Mouse (Mus musculus) intestine, embryonic 16.5 days (tissue): ENCODE data around the gene Bcar3. TPM values are rescaled to one million over a fixed set of nuclear protein-coding genes. Genes with fewer than 3 reads are reported as not detected.
A peak's percentile ranks its signal among the peaks of the same experiment; 100 is the strongest.

Experiments used
- ATAC-seq: fragments of 200-750 bp; cut with Nextera tagmentation; 2 replicates; pipeline ENCODE4 v1.8.0; 2017; ENCODE audit warnings: moderate TSS enrichment, moderate library complexity
- H3K27ac ChIP-seq: fragments of 300-500 bp; sonication (generic); 2 replicates; pipeline ENCODE4 v1.5.1; 2014; ENCODE audit warnings: mild to moderate bottlenecking, low read length
- H3K27me3 ChIP-seq: fragments of 300-500 bp; sonication (generic); replicated peaks from 2 replicates; pipeline ENCODE4 v1.6.1; 2014; ENCODE audit warnings: low read length, control low read depth, mixed read lengths; ENCODE audit not compliant: control insufficient read depth, insufficient read depth
- H3K36me3 ChIP-seq: fragments of 300-500 bp; sonication (generic); 2 replicates; pipeline ENCODE4 v1.6.1; 2014; ENCODE audit warnings: low read length, control low read depth; ENCODE audit not compliant: control insufficient read depth, insufficient read depth
- H3K4me1 ChIP-seq: fragments of 300-500 bp; sonication (generic); 2 replicates; pipeline ENCODE4 v1.6.1; 2014; ENCODE audit warnings: low read length, control low read depth, mixed read lengths; ENCODE audit not compliant: control insufficient read depth, insufficient read depth
- H3K4me2 ChIP-seq: fragments of 300-500 bp; sonication (generic); 2 replicates; pipeline ENCODE4 v1.6.1; 2014; ENCODE audit warnings: low read depth, low read length, control low read depth
- H3K4me3 ChIP-seq: fragments of 300-500 bp; sonication (generic); 2 replicates; pipeline ENCODE4 v1.5.1; 2014; ENCODE audit warnings: mild to moderate bottlenecking, low read length
- H3K9ac ChIP-seq: fragments of 300-500 bp; sonication (generic); 2 replicates; pipeline ENCODE4 v1.6.1; 2014; ENCODE audit warnings: low read depth, low read length
- H3K9me3 ChIP-seq: fragments of 300-500 bp; sonication (generic); 2 replicates; pipeline ENCODE4 v1.6.1; 2016; ENCODE audit warnings: low read length, control low read depth; ENCODE audit not compliant: control insufficient read depth
- WGBS: fragments of 180-500 bp; shearing (Covaris S2); extraction: QIAGEN DNeasy Blood & Tissue Kit; methylation state at CpG from one replicate; pipeline ENCODE4 v1.1.7; 2014; 5-methylcytosine and 5-hydroxymethylcytosine counted together
- polyA plus RNA-seq: library from polyadenylated mRNA; unstranded; fragments of >200 nt; fragmentation: Nextera tagmentation; extraction: Ambion mirVana; gene quantifications from 2 replicates; pipeline ENCODE4 v1.2.1, GENCODE M21; 2015

The Bcar3 gene
- polyA plus RNA-seq, 1 experiment from 2014 or later: 23.7 TPM

DNA sequence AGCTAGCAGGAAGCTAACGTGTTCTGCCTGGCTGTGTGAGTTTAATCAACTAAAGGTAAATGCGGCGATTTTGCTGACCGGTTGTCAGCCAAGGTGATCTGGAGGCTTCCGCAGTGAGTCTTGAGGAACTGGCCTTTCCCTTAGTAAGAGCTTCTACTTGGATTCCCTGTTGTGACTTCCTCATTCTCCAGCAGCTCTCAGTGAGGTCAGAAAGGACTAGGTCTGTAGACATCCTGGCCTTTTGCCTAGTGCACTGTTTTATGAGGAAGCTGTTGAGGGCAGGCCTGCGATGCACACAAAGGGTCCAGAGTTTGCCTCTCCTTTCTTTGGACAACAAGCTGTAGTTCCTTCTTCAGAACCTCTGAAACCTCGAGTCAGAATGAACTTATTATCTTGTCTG lies 3.2 kb upstream of the Bcar3 start:
- peak overlapping the region; percentile 74 for H3K27ac ChIP-seq
- H3K4me3 ChIP-seq: no peak overlapping the region
- no peaks in the 10 kb centered on the region for H3K27me3 ChIP-seq
- no peak for ATAC-seq
- H3K9ac ChIP-seq: no peak overlapping the region
- H3K4me1 ChIP-seq: peaks cover 12% of the 10 kb centered on the region
- no peaks in the 10 kb centered on the region for H3K9me3 ChIP-seq
- no peaks in the 10 kb centered on the region; the same call in 1 of the 2 replicates for H3K36me3 ChIP-seq
- H3K4me2 ChIP-seq: no peak overlapping the region
- 65% methylated on average over 7 of the region's 7 CpGs for WGBS

DNA sequence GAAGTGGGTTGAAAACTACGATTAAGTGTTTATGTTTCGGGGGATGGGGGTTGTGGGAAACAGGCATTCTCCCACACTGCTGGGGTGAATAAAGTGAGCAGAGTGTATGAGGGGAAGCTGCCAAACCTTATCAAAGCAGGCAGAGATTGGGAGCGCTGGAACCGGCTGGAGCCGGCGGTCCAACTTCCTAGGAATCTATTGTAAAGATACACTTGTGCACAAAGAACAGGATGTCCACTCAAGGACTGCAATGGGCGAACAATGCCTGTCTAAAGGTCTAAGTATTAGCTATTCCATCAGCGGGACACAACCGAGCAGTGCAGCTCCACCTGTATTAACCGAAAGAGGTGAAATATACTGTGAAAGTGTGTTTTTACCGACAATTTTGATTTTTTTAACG lies 2.1 kb upstream of the Bcar3 start:
- H3K4me1 ChIP-seq: peaks cover 12% of the 10 kb centered on the region
- no peak overlapping the region for H3K9ac ChIP-seq
- no peaks in the 10 kb centered on the region for H3K36me3 ChIP-seq
- peak overlapping the region; percentile 61; the same call in 1 of the 2 replicates for H3K27ac ChIP-seq
- no peak overlapping the region for H3K4me2 ChIP-seq
- 56% methylated on average over 12 of the region's 12 CpGs for WGBS
- no peak overlapping the region for H3K4me3 ChIP-seq
- no peaks in the 10 kb centered on the region for H3K27me3 ChIP-seq
- no peak for ATAC-seq
- no peaks in the 10 kb centered on the region for H3K9me3 ChIP-seq

DNA sequence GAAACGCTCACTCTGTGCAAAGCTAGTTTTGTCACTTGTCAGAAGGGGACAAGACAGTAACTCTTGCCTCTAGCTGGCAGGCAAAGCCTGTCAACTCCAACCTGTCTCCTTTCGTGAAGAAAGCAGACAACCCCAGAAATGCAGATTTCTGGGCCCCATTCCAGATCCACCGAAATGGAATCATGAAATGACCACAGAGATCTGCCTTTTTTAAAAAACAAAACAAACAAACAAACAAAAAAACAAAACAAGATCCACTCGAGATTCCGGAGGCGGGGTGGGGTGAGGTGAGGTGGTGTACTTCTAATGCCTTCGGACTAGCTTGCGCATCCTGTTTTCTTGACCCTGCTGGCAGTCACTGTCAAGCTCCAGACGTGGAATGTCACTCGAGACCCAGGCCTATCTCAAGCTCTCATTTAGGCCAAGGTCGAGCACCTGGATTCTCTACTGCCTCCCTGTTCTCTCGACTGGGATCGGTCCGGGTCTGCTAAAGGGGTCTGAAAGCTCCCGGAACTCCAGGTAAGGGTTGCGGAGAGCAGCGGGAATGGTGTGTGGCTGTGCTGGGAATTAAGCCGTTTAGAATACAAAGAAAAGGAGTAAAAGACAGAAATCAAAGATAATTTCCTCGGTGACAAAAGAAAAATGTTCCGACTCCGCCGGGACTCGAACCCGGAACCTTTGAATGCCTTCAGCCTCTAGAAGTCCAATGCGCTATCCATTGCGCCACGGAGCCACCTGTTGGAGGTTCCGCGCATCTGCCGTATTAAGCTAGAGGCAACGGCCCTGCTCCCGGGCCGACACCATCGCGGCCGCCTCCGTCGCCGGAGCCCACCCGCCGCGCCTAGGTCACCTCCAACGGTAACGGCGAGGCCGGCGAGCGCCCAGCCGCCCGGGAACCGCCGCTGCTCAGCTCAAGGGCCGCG lies 1.4 kb upstream of the Bcar3 start:
- 8% methylated on average over 54 of the region's 54 CpGs for WGBS
- no peaks in the 10 kb centered on the region for H3K36me3 ChIP-seq
- H3K4me1 ChIP-seq: peaks cover 12% of the 10 kb centered on the region
- peak overlapping the region; percentile 92 for H3K9ac ChIP-seq
- peak overlapping the region; percentile 94 for H3K27ac ChIP-seq
- no peaks in the 10 kb centered on the region for H3K27me3 ChIP-seq
- peak overlapping the region; percentile 76 for H3K4me2 ChIP-seq
- H3K9me3 ChIP-seq: no peaks in the 10 kb centered on the region
- peak; percentile 83 for ATAC-seq
- peak overlapping the region; percentile 90 for H3K4me3 ChIP-seq

DNA sequence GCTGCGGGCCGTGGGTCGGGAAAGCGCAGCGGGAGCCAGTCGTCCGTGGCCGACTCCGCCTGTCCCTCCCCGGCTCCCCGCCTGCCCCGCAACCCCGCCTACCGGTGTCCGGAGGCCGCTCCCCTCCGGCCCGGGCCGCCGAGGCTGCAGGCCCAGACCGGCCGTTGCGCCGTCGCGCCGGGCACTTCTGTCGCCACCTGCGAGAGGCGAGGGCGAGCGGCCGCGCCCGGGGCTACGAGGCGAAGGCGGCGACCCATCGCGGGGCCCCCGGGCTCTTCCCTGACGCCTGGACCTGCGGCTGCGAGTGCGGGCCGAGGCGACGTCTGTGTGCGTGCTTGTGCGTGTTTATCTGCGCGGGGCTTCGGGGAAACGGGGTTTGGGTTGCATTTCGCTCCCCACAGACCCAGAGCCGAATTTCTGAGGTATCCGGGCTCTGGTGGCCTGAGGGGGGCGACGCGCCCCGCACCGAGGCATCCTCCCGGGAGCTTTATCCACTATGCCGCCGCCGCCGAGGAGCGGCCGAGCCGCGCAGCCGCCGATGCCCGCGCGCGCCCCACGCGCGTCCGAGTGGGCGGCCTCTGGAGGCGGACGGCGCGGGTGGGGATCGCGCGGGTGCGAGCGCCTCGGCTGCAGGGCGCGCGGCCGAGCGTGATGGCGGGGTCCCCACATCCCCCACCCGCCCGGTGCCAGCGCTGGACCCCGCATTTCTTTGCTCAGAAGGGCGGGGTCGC lies 548 bp upstream of the Bcar3 start:
- under 1% methylated on average over 85 of the region's 105 CpGs for WGBS
- no peaks in the 10 kb centered on the region for H3K27me3 ChIP-seq
- H3K9me3 ChIP-seq: no peaks in the 10 kb centered on the region
- H3K4me1 ChIP-seq: peaks cover 12% of the 10 kb centered on the region
- peak overlapping the region; percentile 94 for H3K27ac ChIP-seq
- no peaks in the 10 kb centered on the region for H3K36me3 ChIP-seq
- peak; percentile 86 for ATAC-seq
- H3K9ac ChIP-seq: peak overlapping the region; percentile 92
- H3K4me3 ChIP-seq: peak overlapping the region; percentile 90
- peak overlapping the region; percentile 76 for H3K4me2 ChIP-seq

DNA sequence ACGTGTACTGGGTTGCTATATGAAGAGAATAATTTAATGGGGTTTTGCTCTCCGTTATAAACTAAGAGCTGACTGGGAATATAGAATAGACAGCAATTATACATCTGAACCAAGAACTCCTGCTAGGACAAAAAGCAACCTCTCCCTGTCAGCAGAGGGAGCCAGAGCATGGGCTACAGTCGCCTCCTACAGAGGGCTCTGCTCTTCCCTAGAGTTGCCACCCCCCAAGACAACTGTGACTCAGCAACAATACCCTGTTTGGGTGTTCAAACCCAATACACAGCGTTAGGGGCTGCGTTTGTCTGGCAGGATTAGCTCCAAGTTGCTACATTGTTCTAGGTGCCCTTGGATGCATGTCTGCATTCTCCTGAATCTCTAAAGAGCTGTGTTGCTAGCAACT lies 1.6 kb downstream of the Bcar3 start:
- Histone ChIP-seq H3K4me1 (peaks cover 12% of the 10 kb centered on the region), H3K9ac (no peak overlapping the region), H3K27ac (no peak overlapping the region), H3K4me3 (no peak overlapping the region), H3K4me2 (no peak overlapping the region), H3K27me3 (no peaks in the 10 kb centered on the region), H3K36me3 (no peaks in the 10 kb centered on the region), H3K9me3 (no peaks in the 10 kb centered on the region)
- 13% methylated on average over 5 of the region's 5 CpGs for WGBS
- no peak for ATAC-seq

DNA sequence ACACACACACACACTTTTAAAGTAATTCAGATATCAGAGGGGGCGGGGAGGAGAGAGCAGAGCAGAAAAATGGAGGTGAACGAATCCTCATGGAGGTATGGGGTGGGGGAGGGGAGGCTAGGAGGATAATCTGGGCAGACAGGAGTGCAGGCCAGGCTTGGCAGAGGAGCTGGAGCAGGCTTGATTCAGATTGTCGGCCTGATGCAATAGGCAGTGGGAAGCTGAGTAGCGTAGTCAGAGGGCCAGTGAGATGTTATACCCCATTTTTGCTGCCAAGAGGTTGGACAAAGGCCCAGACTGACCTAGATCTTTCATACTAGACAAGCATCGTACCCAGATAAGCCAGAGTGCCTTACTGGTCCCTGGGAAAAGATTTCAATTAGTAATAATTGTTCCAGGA lies 3.0 kb downstream of the Bcar3 start:
- H3K27ac ChIP-seq: no peak overlapping the region
- no peak for ATAC-seq
- no peaks in the 10 kb centered on the region for H3K27me3 ChIP-seq
- no peak overlapping the region for H3K4me2 ChIP-seq
- H3K9me3 ChIP-seq: no peaks in the 10 kb centered on the region
- no peaks in the 10 kb centered on the region for H3K36me3 ChIP-seq
- H3K4me1 ChIP-seq: peaks cover 10% of the 10 kb centered on the region
- H3K9ac ChIP-seq: no peak overlapping the region
- WGBS: 61% methylated on average over 5 of the region's 5 CpGs
- no peak overlapping the region for H3K4me3 ChIP-seq

DNA sequence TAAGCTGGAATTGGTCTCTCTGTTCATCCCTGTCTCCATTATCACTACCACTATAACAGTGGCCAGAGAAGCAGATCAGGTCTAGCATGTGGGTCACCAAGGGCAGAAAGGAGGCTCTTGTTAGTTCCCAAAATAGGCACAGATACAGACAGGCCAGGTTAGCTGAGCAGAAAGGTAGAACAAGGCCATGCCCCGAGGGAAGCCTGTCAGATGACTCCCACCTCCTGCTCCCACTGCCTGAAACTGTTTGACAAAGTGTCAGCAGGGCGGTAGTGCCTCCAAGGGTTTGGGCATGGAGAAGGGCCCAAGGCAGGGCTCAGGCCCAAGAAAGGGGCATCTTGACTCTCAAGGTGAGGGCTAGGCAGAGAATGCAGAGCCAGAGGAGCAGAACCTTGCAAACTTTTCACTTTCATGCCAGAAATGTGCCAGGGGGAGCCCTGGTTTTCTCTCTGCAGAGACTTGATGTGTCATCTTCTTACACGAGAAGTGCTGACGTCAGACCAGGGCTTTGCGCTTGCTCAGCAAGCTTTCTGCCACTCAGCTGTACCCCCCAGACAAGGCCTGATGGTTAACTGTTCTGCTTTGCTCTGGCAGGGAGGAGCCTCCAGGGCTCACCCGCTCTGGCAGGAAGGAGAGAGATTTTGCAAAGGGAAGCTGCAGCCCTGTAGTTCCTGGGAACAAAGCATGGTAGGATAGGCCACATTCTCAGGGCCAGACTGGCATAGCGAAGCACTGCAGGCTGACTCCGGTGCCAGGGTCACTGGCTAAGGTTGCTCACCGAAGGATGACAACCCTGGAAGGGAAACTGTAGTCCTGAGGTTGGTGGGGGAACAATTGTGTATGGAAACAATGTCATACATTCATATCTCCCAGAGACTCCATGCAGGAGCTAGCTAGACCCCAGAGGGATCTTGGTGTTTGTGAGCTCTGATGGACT lies 7.3 kb downstream of the Bcar3 start:
- Histone ChIP-seq H3K4me1 (no peaks in the 10 kb centered on the region), H3K27me3 (no peaks in the 10 kb centered on the region), H3K36me3 (no peaks in the 10 kb centered on the region), H3K27ac (no peak overlapping the region), H3K4me2 (no peak overlapping the region), H3K9me3 (no peaks in the 10 kb centered on the region), H3K4me3 (no peak overlapping the region), H3K9ac (peak overlapping the region; percentile 4; the same call in 1 of the 2 replicates)
- ATAC-seq: peak; percentile 69
- 62% methylated on average over 9 of the region's 9 CpGs for WGBS

DNA sequence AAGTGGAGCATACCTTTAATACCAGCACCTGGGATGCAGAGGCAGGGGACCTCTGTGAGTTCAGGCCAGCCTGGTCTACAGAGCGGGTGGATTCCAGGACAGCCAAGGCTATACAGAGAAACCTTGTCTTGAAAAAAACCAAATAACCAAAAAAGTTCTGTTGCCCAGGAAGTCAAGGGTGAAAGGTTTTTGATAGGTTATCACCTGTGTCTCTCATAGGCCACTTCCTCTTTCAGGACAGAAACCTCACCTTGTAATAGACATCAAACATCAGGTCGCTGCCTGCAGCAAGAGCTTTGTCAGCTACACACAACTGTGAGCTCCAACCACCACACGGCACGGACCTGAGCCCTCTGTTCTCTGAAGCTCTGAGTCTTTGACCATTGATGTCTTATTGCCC lies 10.6 kb downstream of the Bcar3 start:
- Histone ChIP-seq H3K9me3 (no peaks in the 10 kb centered on the region), H3K4me1 (no peaks in the 10 kb centered on the region), H3K4me2 (no peak overlapping the region), H3K27ac (no peak overlapping the region), H3K27me3 (no peaks in the 10 kb centered on the region), H3K4me3 (no peak overlapping the region), H3K9ac (no peak overlapping the region), H3K36me3 (no peaks in the 10 kb centered on the region)
- no peak for ATAC-seq
- 86% methylated on average over 4 of the region's 4 CpGs for WGBS
